Comparison of ENCODE assay signal across 8 mouse cellular contexts in genomic region chr11:59847891-59848884, GRCm38 (mm10). TPM values are rescaled to one million over a fixed set of nuclear protein-coding genes. Genes with fewer than 3 reads are reported as not detected.
DNase-seq lines count a peak whose midpoint lies in the region; ATAC-seq lines count a peak whose summit lies in the region.

No protein-coding gene starts in this region.

- H3K4me1 ChIP-seq in hindbrain, embryonic 16.5 days (ENCODE audit: control insufficient read depth, insufficient read depth, low read depth, low read length), result peaks cover 11% of the 10 kb centered on the region
- H3K4me1 ChIP-seq in megakaryocyte, embryonic 14.5 days, result peaks cover 94% of the 10 kb centered on the region

- H3K9me3 ChIP-seq in hindbrain, embryonic 16.5 days (ENCODE audit: control insufficient read depth, low read length), result no peaks in the 10 kb centered on the region
- no peaks in the 10 kb centered on the region for H3K9me3 ChIP-seq in megakaryocyte, embryonic 14.5 days

- peak; percentile 66 for DNase-seq in ZHBTc4 (ENCODE audit: low read depth, low spot score)
- peak; percentile 81 for DNase-seq in cerebellum, postnatal 36 days
- peak; percentile 70 for DNase-seq in gastrocnemius, adult 18-20 months (ENCODE audit: low spot score)
- peak; percentile 57 to 67 for DNase-seq in left cerebral cortex, adult 8-10 months (ENCODE audit: low spot score in 2 of 2)
- DNase-seq in right cerebral cortex, adult 2 months (ENCODE audit: low spot score in 2 of 2), result peak; percentile 67 to 78
- DNase-seq in urinary bladder, postnatal 14 days (ENCODE audit: low spot score), result peak; percentile 80

- peak overlapping the region; percentile 87 for H3K4me3 ChIP-seq in hindbrain, embryonic 16.5 days (ENCODE audit: low read length)
- H3K4me3 ChIP-seq in megakaryocyte, embryonic 14.5 days (replicated peaks), result peak overlapping the region; percentile 95

- H3K27me3 ChIP-seq in hindbrain, embryonic 16.5 days (replicated peaks; ENCODE audit: control insufficient read depth, insufficient read depth, low read length), result no peaks in the 10 kb centered on the region
- H3K27me3 ChIP-seq in megakaryocyte, embryonic 14.5 days (replicated peaks), result no peaks in the 10 kb centered on the region

- H3K4me2 ChIP-seq in hindbrain, embryonic 16.5 days (ENCODE audit: low read length), result peak overlapping the region; percentile 72

- peak overlapping the region; percentile 95 for H3K9ac ChIP-seq in hindbrain, embryonic 16.5 days (ENCODE audit: low read depth, low read length)

- peak; percentile 95 for ATAC-seq in hindbrain, embryonic 16.5 days

- no peaks in the 10 kb centered on the region for H3K36me3 ChIP-seq in hindbrain, embryonic 16.5 days (ENCODE audit: control insufficient read depth, insufficient read depth, low read length)
- peaks cover 53% of the 10 kb centered on the region for H3K36me3 ChIP-seq in megakaryocyte, embryonic 14.5 days (replicated peaks; ENCODE audit: low read length)

- WGBS in hindbrain, embryonic 16.5 days, result under 1% methylated on average over 58 of the region's 69 CpGs

- H3K27ac ChIP-seq in hindbrain, embryonic 16.5 days (ENCODE audit: low read depth, low read length), result peak overlapping the region; percentile 92

RNA-seq across cellular contexts. Expression of gene Cops3, which starts 8.6 kb away (rescaled TPM):
- 10 to 100 TPM; 85.3 to 89.1 TPM for total RNA-seq in gastrocnemius, adult 18-20 months (2021)
- 178 and 181 TPM in 2 replicates for polyA plus RNA-seq in hindbrain, embryonic 16.5 days (2015; fragmentation: Nextera tagmentation; extraction: Ambion mirVana)
- total RNA-seq in left cerebral cortex, adult 8-10 months (2022), result 10 to 100 TPM; 72.0 to 79.6 (median 77.9) TPM
- 9.1 and 21.7 TPM in 2 replicates for polyA plus RNA-seq in megakaryocyte, embryonic 14.5 days (2012; ENCODE audit: insufficient read depth, low replicate concordance)

RNA-seq across cellular contexts. Expression of gene Nt5m, which starts 8.9 kb away (rescaled TPM):
- total RNA-seq in gastrocnemius, adult 18-20 months (2021), result 10 to 100 TPM; 18.9 to 19.3 TPM
- 74.2 and 85.4 TPM in 2 replicates for polyA plus RNA-seq in hindbrain, embryonic 16.5 days (2015; fragmentation: Nextera tagmentation; extraction: Ambion mirVana)
- total RNA-seq in left cerebral cortex, adult 8-10 months (2022), result 10 to 100 TPM; 41.1 to 48.3 (median 48.2) TPM
- 42.2 and 46.8 TPM in 2 replicates for polyA plus RNA-seq in megakaryocyte, embryonic 14.5 days (2012; ENCODE audit: insufficient read depth, low replicate concordance)

RNA-seq across cellular contexts. Expression of gene Flcn, which starts 38.4 kb away (rescaled TPM):
- total RNA-seq in gastrocnemius, adult 18-20 months (2021), result 10 to 100 TPM; 40.9 to 53.0 TPM
- 44.2 and 46.1 TPM in 2 replicates for polyA plus RNA-seq in hindbrain, embryonic 16.5 days (2015; fragmentation: Nextera tagmentation; extraction: Ambion mirVana)
- total RNA-seq in left cerebral cortex, adult 8-10 months (2022), result 10 to 100 TPM; 47.2 to 49.1 (median 47.6) TPM
- 12.2 and 19.0 TPM in 2 replicates for polyA plus RNA-seq in megakaryocyte, embryonic 14.5 days (2012; ENCODE audit: insufficient read depth, low replicate concordance)

Comparison
In these comparisons a context has a peak if more than half of its experiments do, and no peak if none do; other contexts are left out.
1. Peak in every context shown above with its lines: DNase-seq, ATAC-seq, H3K4me3 ChIP-seq and H3K27ac ChIP-seq.